8 mouse cellular contexts compared by ENCODE assay signal in genomic region chr19:32956916-32957558, GRCm38 (mm10).
DNase-seq lines count a peak whose midpoint lies in the region; ATAC-seq lines count a peak whose summit lies in the region.

No protein-coding gene starts in this region.

- 3% methylated on average over 13 of the region's 13 CpGs for WGBS in heart, embryonic 14.5 days
- WGBS in embryonic facial prominence, embryonic 10.5 days: 2% methylated on average over 13 of the region's 13 CpGs
- WGBS in intestine, embryonic 15.5 days: 8% methylated on average over 13 of the region's 13 CpGs

- peak overlapping the region; percentile 10; the same call in 1 of the 2 replicates for H3K9ac ChIP-seq in heart, embryonic 14.5 days (ENCODE audit: low read length)
- 0 out of 2 replicates have a peak overlapping the region, but pooled peaks have one; percentile 9 for H3K9ac ChIP-seq in intestine, embryonic 15.5 days

- no peaks in the 10 kb centered on the region for H3K27me3 ChIP-seq in heart, embryonic 14.5 days (ENCODE audit: control insufficient read depth, insufficient read depth, low read length)
- peaks cover 37% of the 10 kb centered on the region for H3K27me3 ChIP-seq in embryonic facial prominence, embryonic 10.5 days (replicated peaks; ENCODE audit: low read depth, poor library complexity, severe bottlenecking)
- no peaks in the 10 kb centered on the region for H3K27me3 ChIP-seq in intestine, embryonic 15.5 days (replicated peaks)

- no peaks in the 10 kb centered on the region for H3K9me3 ChIP-seq in heart, embryonic 14.5 days (ENCODE audit: control insufficient read depth, low read length)
- no peaks in the 10 kb centered on the region for H3K9me3 ChIP-seq in embryonic facial prominence, embryonic 10.5 days
- no peaks in the 10 kb centered on the region for H3K9me3 ChIP-seq in intestine, embryonic 15.5 days

- H3K36me3 ChIP-seq in heart, embryonic 14.5 days (ENCODE audit: control insufficient read depth, insufficient read depth, low read length): no peaks in the 10 kb centered on the region
- no peaks in the 10 kb centered on the region for H3K36me3 ChIP-seq in embryonic facial prominence, embryonic 10.5 days (replicated peaks)
- H3K36me3 ChIP-seq in intestine, embryonic 15.5 days: no peaks in the 10 kb centered on the region

- H3K4me3 ChIP-seq in heart, embryonic 14.5 days (ENCODE audit: control insufficient read depth in 1 of 2, insufficient read depth in 1 of 2, low read depth in 1 of 2, low read length in 2 of 2): peak overlapping the region; percentile 20 to 33; a peak in 3 of 4 replicates
- H3K4me3 ChIP-seq in embryonic facial prominence, embryonic 10.5 days: peak overlapping the region; percentile 46
- H3K4me3 ChIP-seq in intestine, embryonic 15.5 days (replicated peaks): peak overlapping the region; percentile 18

- DNase-seq in heart, postnatal 4 days: no peak
- peak; percentile 38 for DNase-seq in embryonic facial prominence, embryonic 10.5 days (ENCODE audit: low spot score)
- peak; percentile 58 for DNase-seq in telencephalon, adult 2 months (ENCODE audit: low read depth, low spot score)
- no peak for DNase-seq in urinary bladder, adult 2 months (ENCODE audit: low spot score)
- DNase-seq in spleen, adult 12 weeks (ENCODE audit: low spot score): no peak

- H3K4me1 ChIP-seq in heart, embryonic 14.5 days (ENCODE audit: control insufficient read depth in 2 of 2, insufficient read depth in 2 of 2, low read length in 2 of 2): peaks cover 4 to 11% of the 10 kb centered on the region in 2 experiments; a peak in 3 of 4 replicates
- peaks cover 36% of the 10 kb centered on the region for H3K4me1 ChIP-seq in embryonic facial prominence, embryonic 10.5 days
- peaks cover 8% of the 10 kb centered on the region; the same call in 1 of the 2 replicates for H3K4me1 ChIP-seq in intestine, embryonic 15.5 days (replicated peaks)

- ATAC-seq in heart, embryonic 14.5 days (ENCODE audit: insufficient number of reproducible peaks, insufficient read depth, low FRiP score, low read depth): no peak
- 0 out of 2 replicates have a peak, but pooled peaks have one; percentile 17 for ATAC-seq in intestine, embryonic 15.5 days
- ATAC-seq in megakaryocyte, adult 5-6 weeks (ENCODE audit: poor library complexity, severe bottlenecking): peak; percentile 25

- H3K4me2 ChIP-seq in heart, embryonic 14.5 days (ENCODE audit: low read length): peak overlapping the region; percentile 66
- peak overlapping the region; percentile 55 for H3K4me2 ChIP-seq in intestine, embryonic 15.5 days (replicated peaks)

- H3K27ac ChIP-seq in heart, embryonic 14.5 days (replicated peaks in 1 of 2; ENCODE audit: control insufficient read depth in 1 of 2, insufficient read depth in 1 of 2, low read depth in 2 of 2, low read length in 2 of 2): no peak overlapping the region
- no peak overlapping the region; the same call in 1 of the 2 replicates for H3K27ac ChIP-seq in embryonic facial prominence, embryonic 10.5 days (replicated peaks)
- H3K27ac ChIP-seq in intestine, embryonic 15.5 days: no peak overlapping the region

Comparison
In these comparisons a context has a peak if more than half of its experiments do, and no peak if none do; other contexts are left out.
1. DNase-seq: peak in embryonic facial prominence, embryonic 10.5 days (single experiment) and telencephalon, adult 2 months (single experiment); none in heart, postnatal 4 days (single experiment), urinary bladder, adult 2 months (single experiment) and spleen, adult 12 weeks (single experiment).
2. Peak in every context shown above with its lines, with median percentiles within 50 percentile points of each other: H3K4me3 ChIP-seq.